ENCODE assay signal across 10 mouse cellular contexts in the genomic region with DNA sequence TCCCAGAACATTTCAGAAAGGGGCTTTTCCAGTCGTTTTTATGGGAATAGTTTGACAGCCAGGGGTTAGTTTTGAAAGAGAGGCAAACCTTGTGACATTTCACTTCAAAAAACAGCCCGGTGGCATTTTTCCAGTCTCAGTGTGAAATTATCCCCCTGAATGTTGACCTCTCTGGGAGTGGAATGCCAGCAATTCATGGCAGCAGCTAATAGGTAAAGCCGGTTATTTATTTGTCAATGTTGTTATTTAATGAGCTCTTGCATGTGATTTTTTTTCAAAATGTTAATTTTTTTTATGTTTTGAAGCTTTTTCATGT. TPM values are rescaled to one million over a fixed set of nuclear protein-coding genes. Genes with fewer than 3 reads are reported as not detected.
DNase-seq lines count a peak whose midpoint lies in the region; ATAC-seq lines count a peak whose summit lies in the region.
"Had no signal": no experiment of that assay in that cellular context is flagged by ENCODE, and none has a peak within 500 bp of the region (broad histone marks: within the 10 kb centered on the region; RNA-seq: fewer than 3 reads in every experiment).

No protein-coding gene starts in this region.

- H3K27me3 ChIP-seq in heart, embryonic 13.5 days (replicated peaks) = no peaks in the 10 kb centered on the region
- no peaks in the 10 kb centered on the region for H3K27me3 ChIP-seq in embryonic facial prominence, embryonic 15.5 days
- H3K27me3 ChIP-seq in midbrain, embryonic 12.5 days = no peaks in the 10 kb centered on the region

- H3K4me3 ChIP-seq in heart, embryonic 13.5 days = peak overlapping the region; percentile 60
- H3K4me3 ChIP-seq in embryonic facial prominence, embryonic 15.5 days (replicated peaks) = peak overlapping the region; percentile 53
- H3K4me3 ChIP-seq in midbrain, embryonic 12.5 days = no peak overlapping the region

- no peaks in the 10 kb centered on the region for H3K36me3 ChIP-seq in heart, embryonic 13.5 days
- H3K36me3 ChIP-seq in embryonic facial prominence, embryonic 15.5 days = no peaks in the 10 kb centered on the region
- H3K36me3 ChIP-seq in midbrain, embryonic 12.5 days = no peaks in the 10 kb centered on the region

- no peaks in the 10 kb centered on the region for H3K9me3 ChIP-seq in heart, embryonic 13.5 days
- no peaks in the 10 kb centered on the region for H3K9me3 ChIP-seq in embryonic facial prominence, embryonic 15.5 days (replicated peaks)
- H3K9me3 ChIP-seq in midbrain, embryonic 12.5 days = no peaks in the 10 kb centered on the region

- intact Hi-C loops in heart, postnatal 10 days (cut with DNase I) = no loop called here

- H3K4me1 ChIP-seq in heart, embryonic 13.5 days = peaks cover 10% of the 10 kb centered on the region; the same call in 1 of the 2 replicates
- H3K4me1 ChIP-seq in embryonic facial prominence, embryonic 15.5 days = peaks cover 11% of the 10 kb centered on the region
- peaks cover 7% of the 10 kb centered on the region for H3K4me1 ChIP-seq in midbrain, embryonic 12.5 days

- DNase-seq in heart, postnatal 10 days = no peak
- peak; percentile 21 for DNase-seq in kidney, adult 18-20 months
- no peak for DNase-seq in right cerebral cortex, adult 2 months (ENCODE audit: low spot score in 2 of 2)
- DNase-seq in adrenal gland, postnatal 25 days = no peak
- DNase-seq in layer of hippocampus, postnatal 25 days (ENCODE audit: extremely low spot score in 1 of 2, low spot score in 1 of 2) = no peak

- peak overlapping the region; percentile 86 for H3K4me2 ChIP-seq in heart, embryonic 13.5 days
- peak overlapping the region; percentile 76 for H3K4me2 ChIP-seq in embryonic facial prominence, embryonic 15.5 days (replicated peaks)
- peak overlapping the region; percentile 83; the same call in 1 of the 2 replicates for H3K4me2 ChIP-seq in midbrain, embryonic 12.5 days (replicated peaks)

- H3K27ac ChIP-seq in heart, embryonic 13.5 days (replicated peaks) = no peak overlapping the region
- H3K27ac ChIP-seq in embryonic facial prominence, embryonic 15.5 days (replicated peaks) = peak overlapping the region; percentile 94
- no peak overlapping the region for H3K27ac ChIP-seq in midbrain, embryonic 12.5 days (replicated peaks)
- H3K27ac ChIP-seq: liver, embryonic 14.5 days had no signal

- whole genome bisulfite sequencing in heart, embryonic 13.5 days = 24% methylated on average over 3 of the region's 3 CpGs
- 11% methylated on average over 3 of the region's 3 CpGs for WGBS in embryonic facial prominence, embryonic 15.5 days
- WGBS in midbrain, embryonic 12.5 days = 18% methylated on average over 3 of the region's 3 CpGs

- no peak overlapping the region for H3K9ac ChIP-seq in heart, embryonic 13.5 days
- H3K9ac ChIP-seq in embryonic facial prominence, embryonic 15.5 days = no peak overlapping the region; the same call in 1 of the 2 replicates
- no peak overlapping the region for H3K9ac ChIP-seq in midbrain, embryonic 12.5 days (replicated peaks)
- H3K9ac ChIP-seq: liver, embryonic 14.5 days had no signal

- no peak for ATAC-seq in heart, embryonic 13.5 days (ENCODE audit: extremely low read depth, insufficient number of reproducible peaks, low FRiP score, low TSS enrichment)
- ATAC-seq in embryonic facial prominence, embryonic 15.5 days (ENCODE audit: insufficient number of reproducible peaks, low FRiP score, low TSS enrichment, low read depth) = no peak
- ATAC-seq in midbrain, embryonic 12.5 days (ENCODE audit: low FRiP score, low read depth) = no peak

RNA-seq across cellular contexts. Expression of gene Sostdc1, which starts 3.8 kb away (rescaled TPM):
- 0.21 and 0.34 TPM in 2 replicates for polyA plus RNA-seq in heart, embryonic 13.5 days (2015; fragmentation: Nextera tagmentation; extraction: Ambion mirVana)
- total RNA-seq in heart, postnatal 10 days (2021) = under 1 TPM; 0.27 to 0.34 TPM
- 220 and 230 TPM in 2 replicates for polyA plus RNA-seq in embryonic facial prominence, embryonic 15.5 days (2015; fragmentation: Nextera tagmentation; extraction: Ambion mirVana)
- polyA plus RNA-seq in midbrain, embryonic 12.5 days (2016; fragmentation: Nextera tagmentation; extraction: Ambion mirVana) = 2.7 and 4.9 TPM in 2 replicates
- total RNA-seq in adrenal gland, postnatal 25 days (2021) = 0.52 TPM in 2 replicates
- total RNA-seq in layer of hippocampus, postnatal 25 days (2021) = 1 to 10 TPM; 3.4 to 3.5 TPM
- total RNA-seq: granulocyte monocyte progenitor cell, adult 5-6 weeks had no signal
